Mouse (Mus musculus) embryonic fibroblast, embryonic 13.5 days (primary cell): ENCODE measurements around the gene Carns1.

Source experiments
- CTCF ChIP-seq: IDR thresholded peaks from 2 replicates; pipeline ENCODE4 v1.5.1; 2011; ENCODE audit warnings: mild to moderate bottlenecking, control low read depth, low read length, moderate library complexity, borderline replicate concordance; ENCODE audit not compliant: insufficient read depth
- POLR2A ChIP-seq: IDR thresholded peaks from 2 replicates; pipeline ENCODE4 v1.6.1; 2011; ENCODE audit warnings: low read depth, mild to moderate bottlenecking, control low read depth, low read length, moderate library complexity

DNA sequence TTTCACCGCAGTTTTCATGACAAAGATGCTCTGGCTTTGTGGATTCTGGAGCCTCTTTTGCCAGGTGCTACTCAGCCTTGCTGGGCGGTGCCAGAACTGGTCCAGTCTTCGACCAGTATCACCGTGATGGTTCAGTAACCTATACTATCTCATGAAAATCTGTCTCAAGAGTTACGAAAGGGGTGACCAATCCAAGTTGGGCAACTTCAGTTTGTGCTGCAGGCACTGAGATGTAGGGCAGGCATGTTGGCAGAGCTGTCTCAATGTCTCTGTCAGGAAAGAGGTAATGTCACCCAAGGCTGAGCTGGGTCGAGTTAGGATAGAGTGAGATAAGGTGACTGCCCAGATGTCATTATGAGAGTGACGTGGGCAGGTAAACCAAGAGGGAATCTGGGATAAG, 5.1 kb upstream of the Carns1 start:
- TF ChIP-seq POLR2A (no peak), CTCF (no peak)
